Mouse (Mus musculus): Measurements from ENCODE around the gene Rps19.

Rps19 gene

GRCm38 (mm10) chr7:24901842-24902241 is 17.7 kb downstream of the Rps19 start:
- DNase-seq (ENCODE audit: extremely low read depth, insufficient read length, low spot score): no peak

DNA sequence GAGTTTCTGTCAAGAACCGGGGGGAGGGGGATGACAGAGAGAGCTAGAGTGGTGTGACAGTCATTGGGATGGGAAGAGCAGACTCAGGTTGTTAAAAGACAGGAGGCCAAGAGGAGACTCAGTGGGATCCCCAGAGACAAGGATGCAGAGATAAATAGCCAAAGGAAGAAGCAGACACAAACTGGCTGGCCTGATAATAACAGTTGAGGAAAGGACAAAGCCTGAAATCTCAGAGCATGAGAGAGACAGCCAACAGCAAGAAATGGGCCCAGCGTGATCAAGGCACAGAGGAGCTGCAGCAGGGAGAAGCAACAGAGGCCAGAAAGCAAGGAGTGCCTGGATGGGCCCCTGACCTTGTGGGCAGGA is 18.1 kb downstream of the Rps19 start:
- DNase-seq (ENCODE audit: extremely low read depth, insufficient read length, low spot score): no peak

GRCm38 (mm10) chr7:24902630-24903443 is 18.7 kb downstream of the Rps19 start, which contains the start of gene Arhgef1:
Arhgef1 (plus strand) TSS chr7:24902912.
- peak; percentile 67 for DNase-seq (ENCODE audit: extremely low read depth, insufficient read length, low spot score)

GRCm38 (mm10) chr7:24903444-24903825 is 19.3 kb downstream of the Rps19 start:
- DNase-seq (ENCODE audit: extremely low read depth, insufficient read length, low spot score): no peak

DNA sequence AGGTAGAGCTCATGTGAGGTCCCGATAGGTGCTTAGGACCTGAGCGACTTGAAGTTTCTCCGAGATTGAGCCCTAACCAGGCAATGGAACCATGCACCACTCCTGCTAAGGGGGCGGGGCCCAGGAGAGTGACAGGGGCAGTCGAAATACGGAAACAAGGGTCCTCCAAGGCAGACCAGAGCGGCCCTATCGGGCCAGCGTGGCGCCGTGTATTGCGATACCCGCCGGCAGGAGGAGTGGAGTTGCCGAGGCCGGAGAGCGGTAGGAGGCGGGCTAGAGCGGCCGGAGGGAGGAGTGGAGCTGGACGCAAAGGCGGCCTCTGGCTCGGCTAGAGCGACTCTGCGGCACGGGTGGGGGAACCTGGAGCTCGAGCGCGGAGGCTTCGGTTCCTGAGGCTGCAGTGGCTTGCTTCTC is 19.9 kb downstream of the Rps19 start:
- DNase-seq (ENCODE audit: extremely low read depth, insufficient read length, low spot score): peak; percentile 95

DNA sequence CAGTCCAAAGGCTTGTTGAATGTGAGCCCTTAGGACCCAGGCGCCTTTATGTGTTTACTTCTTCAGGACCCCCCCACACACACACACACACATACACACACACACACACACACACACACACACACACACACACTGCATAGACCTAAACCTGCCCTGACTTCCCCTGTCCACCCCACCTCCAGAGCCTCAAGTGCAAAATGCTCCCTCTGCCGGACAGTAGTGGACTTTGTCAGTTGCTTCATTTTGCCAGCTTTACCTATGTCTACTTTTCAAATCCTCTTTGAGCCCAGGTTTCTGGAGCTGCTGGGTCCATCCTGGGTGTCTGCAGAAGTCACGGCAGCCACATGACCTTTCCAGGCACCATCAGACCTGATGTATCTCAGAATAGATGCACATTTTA is 20.8 kb downstream of the Rps19 start:
- DNase-seq (ENCODE audit: extremely low read depth, insufficient read length, low spot score): peak; percentile 48

DNA sequence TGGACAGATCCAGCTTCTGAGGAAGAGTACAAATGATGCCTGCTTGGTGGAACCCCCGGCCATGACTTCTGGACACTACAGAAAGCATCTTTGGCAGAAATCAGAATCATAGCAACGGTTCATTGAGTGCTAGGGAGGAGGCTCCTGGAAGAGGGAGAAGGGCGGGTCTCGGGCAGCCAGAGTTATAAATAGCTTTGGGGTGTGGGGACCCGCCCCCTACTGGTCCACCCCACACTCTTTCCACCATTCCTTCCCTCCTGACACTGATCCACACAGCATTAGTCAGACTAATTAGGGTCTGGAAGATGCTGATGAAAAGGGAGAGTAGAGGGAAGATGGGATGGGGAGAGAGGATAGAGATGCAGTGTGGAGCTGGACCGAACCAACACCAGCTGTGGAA is 22.4 kb downstream of the Rps19 start:
- DNase-seq (ENCODE audit: extremely low read depth, insufficient read length, low spot score): no peak

GRCm38 (mm10) chr7:24907211-24907748 is 23.1 kb downstream of the Rps19 start:
- DNase-seq (ENCODE audit: extremely low read depth, insufficient read length, low spot score): no peak

GRCm38 (mm10) chr7:24912480-24912879 is 28.3 kb downstream of the Rps19 start:
- DNase-seq (ENCODE audit: extremely low read depth, insufficient read length, low spot score): no peak

DNA sequence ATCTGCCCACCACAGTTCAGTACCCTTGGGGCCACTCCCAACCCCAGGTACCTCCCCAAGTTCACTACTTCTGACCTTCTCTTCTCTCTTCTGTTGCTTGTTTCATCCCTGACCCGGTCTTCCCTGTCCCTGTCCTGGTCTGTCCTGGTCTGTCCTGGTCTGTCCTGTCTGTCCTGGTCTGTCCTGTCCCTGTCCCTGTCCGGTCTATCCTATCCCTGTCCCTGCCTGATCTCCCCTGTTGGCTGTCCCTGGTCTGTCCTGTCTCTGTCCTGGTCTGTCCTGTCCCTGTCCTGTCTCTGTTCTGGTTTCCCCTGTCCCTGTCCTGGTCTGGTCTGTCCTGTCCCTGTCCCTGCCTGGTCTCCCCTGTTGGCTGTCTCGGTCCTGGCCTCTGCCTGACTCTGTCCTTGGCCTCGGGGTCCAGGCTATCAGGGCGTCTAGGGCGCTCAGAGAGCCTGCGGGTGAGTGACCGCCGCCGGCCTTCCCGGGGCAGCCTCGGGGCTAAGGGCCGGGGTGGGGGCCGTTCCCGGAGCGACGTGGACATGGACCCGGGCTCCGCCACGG is 34.7 kb downstream of the Rps19 start:
- no peak for DNase-seq (ENCODE audit: extremely low read depth, insufficient read length, low spot score)

DNA sequence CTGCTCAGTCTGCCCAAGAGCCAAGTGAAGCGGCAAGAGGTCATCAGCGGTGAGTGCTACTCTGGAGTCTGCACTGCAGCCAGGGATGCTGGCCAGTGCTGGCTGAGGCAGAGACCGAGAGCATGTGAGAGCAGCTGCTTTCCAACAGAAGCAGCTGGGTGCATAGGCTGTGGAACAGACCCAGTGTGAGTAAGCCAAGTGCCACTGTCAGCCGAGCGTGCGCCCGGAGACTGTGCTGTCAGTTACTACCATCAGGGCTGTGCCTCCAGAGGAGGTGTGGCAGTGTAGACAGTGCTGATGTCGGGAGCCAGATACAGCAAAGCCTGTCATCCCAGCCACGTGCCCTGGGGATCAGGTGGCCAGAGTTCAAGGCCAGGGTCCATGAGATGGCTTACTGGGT is 35.6 kb downstream of the Rps19 start:
- no peak for DNase-seq (ENCODE audit: extremely low read depth, insufficient read length, low spot score)

GRCm38 (mm10) chr7:24930475-24930874 is 46.3 kb downstream of the Rps19 start:
- no peak for DNase-seq (ENCODE audit: extremely low read depth, insufficient read length, low spot score)

GRCm38 (mm10) chr7:24931651-24932050 is 47.5 kb downstream of the Rps19 start:
- no peak for DNase-seq (ENCODE audit: extremely low read depth, insufficient read length, low spot score)
